Mouse (Mus musculus): ENCODE measurements at regions not wholly inside any gene's neighbourhood (a gene's known extent, or its start where the extent isn't known, plus 50 kb on each side); places are given as distances from the start of the nearest gene placed in this dataset.

DNA sequence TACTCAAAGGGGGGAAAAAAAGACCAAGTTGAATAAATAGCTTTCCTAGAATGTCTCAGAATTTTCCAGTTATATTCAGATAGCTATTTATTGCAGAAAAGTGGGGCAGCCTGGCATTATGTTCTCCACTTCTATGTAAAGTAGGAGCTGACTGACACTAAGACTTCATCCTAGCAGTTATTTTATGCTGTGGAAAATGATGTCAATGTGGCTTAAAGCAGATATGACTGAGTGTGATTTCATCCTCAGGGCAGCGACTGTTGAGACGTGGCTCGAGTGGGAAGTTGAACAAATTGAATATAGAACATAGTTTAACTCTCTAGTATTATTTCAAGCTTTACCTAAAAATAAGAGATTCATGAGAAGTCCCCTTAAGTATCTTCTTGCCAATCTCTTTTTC is 963.4 kb downstream of the Slc4a3 start:
- TF ChIP-seq ZNF384 (IDR thresholded peaks at IDR 0.05; ENCODE audit: low read depth, low read length) (no peak), CHD2 (IDR thresholded peaks at IDR 0.05; ENCODE audit: low read depth, low read length) (no peak), HCFC1 (IDR thresholded peaks at IDR 0.05; ENCODE audit: borderline replicate concordance, insufficient read depth, low read length) (no peak), ZC3H11A (IDR thresholded peaks at IDR 0.05; ENCODE audit: borderline replicate concordance, low read depth, low read length) (no peak), MAFK (IDR thresholded peaks at IDR 0.05; ENCODE audit: insufficient read depth, low read depth, low read length) (no peak)

Measured in ES-E14 (cell line).